Mouse (Mus musculus) bone marrow macrophage, adult 2 months (primary cell): ENCODE results near the gene Reln. TPM values are rescaled to one million over a fixed set of nuclear protein-coding genes. Genes with fewer than 3 reads are reported as not detected.

Experiments used
- H3K27ac ChIP-seq: 2 replicates; pipeline ENCODE4 v1.5.1; 2012; ENCODE audit warnings: low read depth, low read length; ENCODE audit not compliant: insufficient read depth
- H3K4me1 ChIP-seq: 2 replicates; pipeline ENCODE4 v1.6.1; 2012; ENCODE audit warnings: low read length; ENCODE audit not compliant: control insufficient read depth, insufficient read depth
- H3K4me3 ChIP-seq: 2 replicates; pipeline ENCODE4 v1.5.1; 2012; ENCODE audit warnings: mild to moderate bottlenecking, low read length, moderate library complexity; ENCODE audit not compliant: insufficient read depth
- CTCF ChIP-seq: IDR thresholded peaks from 2 replicates; pipeline ENCODE4 v1.5.1; 2012; ENCODE audit warnings: low read depth, mild to moderate bottlenecking, low read length, moderate library complexity
- POLR2A ChIP-seq: IDR thresholded peaks from 2 replicates; pipeline ENCODE4 v1.6.1; 2012; ENCODE audit warnings: mild to moderate bottlenecking, low read depth, low read length, borderline replicate concordance
- polyA plus RNA-seq: library from polyadenylated mRNA; stranded (reverse); fragments of >200 nt; gene quantifications from 2 replicates; pipeline ENCODE4 v1.2.4, GENCODE M21; 2012; ENCODE audit not compliant: missing spikeins, insufficient read depth, insufficient read length

Reln gene
- polyA plus RNA-seq, 1 experiment, result not detected

DNA sequence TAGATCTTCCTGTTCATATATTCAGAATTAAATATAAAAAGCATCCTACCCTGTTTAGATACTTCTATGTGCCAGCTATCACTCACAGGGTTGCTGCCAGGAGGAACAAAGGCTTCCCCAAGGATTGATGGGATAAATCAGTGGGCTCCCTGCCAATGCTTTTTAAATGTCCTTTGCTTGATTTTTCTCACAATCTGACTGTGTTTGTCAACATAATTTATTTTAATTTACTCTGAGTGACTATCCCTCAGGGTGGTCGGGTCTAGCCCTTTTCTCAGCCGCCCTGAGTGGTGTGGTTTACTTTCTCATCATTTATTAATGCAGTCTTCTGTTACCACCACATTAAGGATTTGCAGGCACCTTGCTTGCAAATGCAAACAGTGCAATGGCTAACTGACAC lies 205.5 kb downstream of the Reln start:
- TF ChIP-seq POLR2A (no peak), CTCF (no peak)
- Histone ChIP-seq H3K4me1 (no peaks in the 10 kb centered on the region), H3K27ac (no peak overlapping the region), H3K4me3 (no peak overlapping the region)

GRCm38 (mm10) chr5:22134402-22134801 lies 210.1 kb downstream of the Reln start:
- Histone ChIP-seq H3K4me3 (no peak overlapping the region), H3K4me1 (no peaks in the 10 kb centered on the region), H3K27ac (no peak overlapping the region)
- no peak for TF ChIP-seq CTCF
- no peak for TF ChIP-seq POLR2A

GRCm38 (mm10) chr5:22131730-22132522 lies 212.6 kb downstream of the Reln start:
- Histone ChIP-seq H3K4me1 (no peaks in the 10 kb centered on the region), H3K27ac (no peak overlapping the region), H3K4me3 (no peak overlapping the region)
- TF ChIP-seq POLR2A (no peak), CTCF (no peak)

GRCm38 (mm10) chr5:22127583-22127982 lies 216.9 kb downstream of the Reln start:
- no peak overlapping the region for H3K27ac ChIP-seq
- H3K4me1 ChIP-seq, result no peaks in the 10 kb centered on the region
- no peak for TF ChIP-seq POLR2A
- no peak for TF ChIP-seq CTCF
- H3K4me3 ChIP-seq, result no peak overlapping the region

- H3K4me3 ChIP-seq, result no peak overlapping the region
- H3K4me1 ChIP-seq, result no peaks in the 10 kb centered on the region
- TF ChIP-seq POLR2A, result no peak
- TF ChIP-seq CTCF, result no peak
- H3K27ac ChIP-seq, result no peak overlapping the region
These were observed 225.2 kb downstream of the Reln start for GRCm38 (mm10) chr5:22119296-22119695.

- no peak for TF ChIP-seq CTCF
- TF ChIP-seq POLR2A, result no peak
- Histone ChIP-seq H3K4me3 (no peak overlapping the region), H3K4me1 (no peaks in the 10 kb centered on the region), H3K27ac (no peak overlapping the region)
These were observed 226.0 kb downstream of the Reln start for GRCm38 (mm10) chr5:22118456-22118855.

GRCm38 (mm10) chr5:22116922-22117321 lies 227.6 kb downstream of the Reln start:
- no peak for TF ChIP-seq POLR2A
- no peak for TF ChIP-seq CTCF
- no peak overlapping the region for H3K27ac ChIP-seq
- no peak overlapping the region for H3K4me3 ChIP-seq
- no peaks in the 10 kb centered on the region for H3K4me1 ChIP-seq

DNA sequence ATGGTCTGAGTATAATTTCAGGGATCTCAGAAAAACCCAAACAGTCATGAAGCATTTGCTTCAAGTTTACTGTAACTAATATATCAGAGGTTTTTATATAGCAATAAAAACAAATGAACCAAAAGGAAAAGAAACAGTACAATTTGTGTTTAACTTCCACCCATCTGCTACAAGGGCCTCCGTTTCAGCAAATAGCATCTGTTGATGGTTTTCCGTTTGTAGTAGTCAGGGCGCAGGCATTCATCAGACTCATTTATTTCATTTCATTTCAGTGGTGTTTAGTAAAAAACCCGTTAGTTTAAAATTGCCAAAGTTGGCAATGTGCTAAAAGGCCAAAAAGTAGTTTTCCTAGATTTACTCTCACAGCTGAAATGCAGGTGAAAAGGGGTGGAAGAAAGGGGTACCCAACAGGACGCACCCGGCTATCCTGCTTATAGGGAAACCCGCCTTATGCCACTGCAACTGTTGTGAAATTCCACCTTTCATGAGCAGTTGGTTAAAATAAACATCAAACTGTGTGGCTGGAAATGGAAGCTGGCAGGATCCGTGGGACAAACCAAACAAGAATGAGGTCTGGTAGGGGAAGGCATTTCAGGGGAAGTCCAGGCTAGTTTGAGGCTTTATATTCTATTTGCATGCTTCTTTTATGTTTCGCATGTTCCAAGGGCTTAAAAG lies 237.6 kb downstream of the Reln start:
- no peak overlapping the region for H3K27ac ChIP-seq
- TF ChIP-seq CTCF (no peak), POLR2A (no peak)
- H3K4me1 ChIP-seq, result no peaks in the 10 kb centered on the region

DNA sequence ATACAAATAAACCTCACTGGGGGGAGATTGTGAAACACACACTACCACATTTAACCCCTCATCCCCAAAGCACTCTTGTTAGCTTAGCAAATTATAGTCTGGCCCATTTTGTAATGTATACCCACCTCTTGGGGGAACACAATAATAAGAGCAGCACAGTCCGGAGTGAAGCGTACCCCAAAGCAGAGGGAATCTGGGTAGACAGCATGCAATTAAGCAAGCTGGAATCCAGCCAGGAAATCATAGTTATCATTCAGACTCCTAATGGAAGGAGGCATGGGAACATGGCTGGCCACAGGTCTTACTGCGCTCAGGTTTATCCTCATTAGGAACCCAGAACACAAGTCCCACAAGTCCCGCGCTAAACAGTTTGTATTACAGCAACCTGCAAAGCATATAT lies 249.5 kb downstream of the Reln start:
- Histone ChIP-seq H3K4me3 (no peak overlapping the region), H3K27ac (no peak overlapping the region), H3K4me1 (no peaks in the 10 kb centered on the region)
- TF ChIP-seq CTCF (no peak), POLR2A (no peak)

More for the DNA sequence above, 237.6 kb downstream of the Reln start:
- H3K4me3 ChIP-seq, result no peak overlapping the region

GRCm38 (mm10) chr5:22094043-22094442 lies 250.5 kb downstream of the Reln start:
- no peak overlapping the region for H3K4me3 ChIP-seq
- H3K27ac ChIP-seq, result no peak overlapping the region
- no peaks in the 10 kb centered on the region for H3K4me1 ChIP-seq
- TF ChIP-seq POLR2A (no peak), CTCF (no peak)
